Mouse (Mus musculus) left cerebral cortex, postnatal 4 days (tissue): Measurements from ENCODE around the gene Aif1. TPM values are rescaled to one million over a fixed set of nuclear protein-coding genes. Genes with fewer than 3 reads are reported as not detected.

Experiments used
- DNase-seq: peaks from one replicate; pipeline ENCODE4 v3.0.0-alpha.2; 2022
- intact Hi-C: fragments of 180-260 bp; cut with DNase I; formaldehyde crosslinking; loops from one replicate; pipeline ENCODE4 v1.15.1; 2025
- total RNA-seq, 2 experiments: library from RNA; stranded (reverse); gene quantifications; 2 replicates each; pipeline ENCODE4 v1.2.3; 2021

Aif1 gene
- total RNA-seq, 2 experiments from 2014 or later, result 2.5 to 3.6 TPM

- intact Hi-C loops, result loop anchor here (5.0 kb wide), 1 partner anchor 64 kb away; the partner anchor contains the start of gene Atp6v1g2
- DNase-seq, result no peak
Observed at GRCm38 (mm10) chr17:35168541-35169207, 7.2 kb downstream of the Aif1 start.

GRCm38 (mm10) chr17:35167794-35168193, 8.1 kb downstream of the Aif1 start:
- intact Hi-C loops, result loop anchor here (2.0 to 5.0 kb wide), 2 partner anchors 27 to 65 kb away; partner anchors contain the start of genes Atp6v1g2 and Ltb
- no peak for DNase-seq

- DNase-seq, result peak; percentile 65
- intact Hi-C loops, result loop anchor here (2.0 to 5.0 kb wide), 2 partner anchors 28 to 66 kb away; partner anchors contain the start of genes Atp6v1g2 and Ltb
Observed at GRCm38 (mm10) chr17:35166352-35167035, 9.4 kb downstream of the Aif1 start.

GRCm38 (mm10) chr17:35165451-35166155, 10.3 kb downstream of the Aif1 start:
- no peak for DNase-seq
- intact Hi-C loops, result loop anchor here (2.0 to 5.0 kb wide), 2 partner anchors 29 to 67 kb away; partner anchors contain the start of genes Atp6v1g2 and Ltb

GRCm38 (mm10) chr17:35164568-35165450, 11.1 kb downstream of the Aif1 start, which contains the start of gene Prrc2a:
Gene Prrc2a, minus strand, starts transcription at chr17:35164897.
- intact Hi-C loops, result loop anchor here (5.0 kb wide), 1 partner anchor 67 kb away; the partner anchor contains the start of gene Atp6v1g2
- peak; percentile 99 for DNase-seq

- no peak for DNase-seq
- intact Hi-C loops, result no loop called here
Observed at GRCm38 (mm10) chr17:35164218-35164567, 11.7 kb downstream of the Aif1 start.

GRCm38 (mm10) chr17:35163326-35164081, 12.4 kb downstream of the Aif1 start:
- DNase-seq, result no peak
- intact Hi-C loops, result no loop called here

- DNase-seq, result no peak
- intact Hi-C loops, result no loop called here
Observed at GRCm38 (mm10) chr17:35162730-35163129, 13.1 kb downstream of the Aif1 start.

GRCm38 (mm10) chr17:35162121-35162520, 13.7 kb downstream of the Aif1 start:
- no peak for DNase-seq
- intact Hi-C loops, result no loop called here

- no peak for DNase-seq
- intact Hi-C loops, result no loop called here
Observed at GRCm38 (mm10) chr17:35161421-35161820, 14.4 kb downstream of the Aif1 start.

GRCm38 (mm10) chr17:35159638-35160037, 16.2 kb downstream of the Aif1 start:
- intact Hi-C loops, result no loop called here
- no peak for DNase-seq

- no peak for DNase-seq
- intact Hi-C loops, result no loop called here
Observed at GRCm38 (mm10) chr17:35158850-35159593, 16.8 kb downstream of the Aif1 start.

- no peak for DNase-seq
- intact Hi-C loops, result no loop called here
Observed at GRCm38 (mm10) chr17:35157661-35158175, 18.1 kb downstream of the Aif1 start.

GRCm38 (mm10) chr17:35157254-35157653, 18.6 kb downstream of the Aif1 start:
- intact Hi-C loops, result no loop called here
- no peak for DNase-seq

GRCm38 (mm10) chr17:35156461-35157200, 19.2 kb downstream of the Aif1 start:
- DNase-seq, result no peak
- intact Hi-C loops, result no loop called here

- intact Hi-C loops, result no loop called here
- no peak for DNase-seq
Observed at GRCm38 (mm10) chr17:35155451-35155850, 20.4 kb downstream of the Aif1 start.

- intact Hi-C loops, result no loop called here
- DNase-seq, result no peak
Observed at GRCm38 (mm10) chr17:35154616-35155015, 21.3 kb downstream of the Aif1 start.

- intact Hi-C loops, result no loop called here
- no peak for DNase-seq
Observed at GRCm38 (mm10) chr17:35153931-35154330, 21.9 kb downstream of the Aif1 start.
